In genomic region chr4:128615761-128616160, GRCm38 (mm10) we compare ENCODE assay signal across 19 mouse cellular contexts. TPM values are rescaled to one million over a fixed set of nuclear protein-coding genes. Genes with fewer than 3 reads are reported as not detected.
DNase-seq lines count a peak whose midpoint lies in the region; ATAC-seq and TF ChIP-seq lines count a peak whose summit lies in the region.
"Had no signal": no experiment of that assay in that cellular context is flagged by ENCODE, and none has a peak within 500 bp of the region (broad histone marks: within the 10 kb centered on the region; RNA-seq: fewer than 3 reads in every experiment).

No protein-coding gene starts in this region.

- intact Hi-C loops in gastrocnemius, postnatal 14 days (cut with DNase I; ENCODE audit: low total_unique reads) = loop anchor here (10.0 kb wide), 1 partner anchor 159 kb away; no protein-coding TSS in a partner anchor

- no peak overlapping the region for H3K9ac ChIP-seq in midbrain, postnatal 0 days (replicated peaks; ENCODE audit: low read length, poor library complexity, severe bottlenecking)
- H3K9ac ChIP-seq in liver, postnatal 0 days (replicated peaks) = no peak overlapping the region
- H3K9ac ChIP-seq: limb, embryonic 13.5 days; neural tube, embryonic 15.5 days had no signal

- no peaks in the 10 kb centered on the region for H3K9me3 ChIP-seq in midbrain, embryonic 10.5 days (replicated peaks)
- H3K9me3 ChIP-seq in midbrain, postnatal 0 days (ENCODE audit: low read length) = no peaks in the 10 kb centered on the region
- no peaks in the 10 kb centered on the region for H3K9me3 ChIP-seq in liver, postnatal 0 days (ENCODE audit: low read length)
- H3K9me3 ChIP-seq: hindbrain, embryonic 10.5 days; limb, embryonic 13.5 days; neural tube, embryonic 15.5 days had no signal

- H3K4me3 ChIP-seq in midbrain, embryonic 10.5 days = no peak overlapping the region
- H3K4me3 ChIP-seq in midbrain, postnatal 0 days (ENCODE audit: low read depth, low read length) = no peak overlapping the region
- H3K4me3 ChIP-seq in bone marrow, adult 2 months (replicated peaks; ENCODE audit: control insufficient read depth, low read depth, low read length) = peak overlapping the region; percentile 5
- 0 out of 2 replicates have a peak overlapping the region, but pooled peaks have one; percentile 2 for H3K4me3 ChIP-seq in liver, postnatal 0 days (ENCODE audit: low read depth, low read length)
- H3K4me3 ChIP-seq: hindbrain, embryonic 10.5 days; left cerebral cortex, adult 2 months; limb, embryonic 13.5 days; neural tube, embryonic 15.5 days had no signal

- no peak for TF ChIP-seq EP300 in liver, postnatal 0 days (IDR thresholded peaks at IDR 0.05; ENCODE audit: low read depth)

- no peak for TF ChIP-seq POLR2A in bone marrow, adult 2 months (IDR thresholded peaks at IDR 0.05; ENCODE audit: borderline replicate concordance, control insufficient read depth, low read depth, low read length)

- H3K36me3 ChIP-seq in midbrain, embryonic 10.5 days = no peaks in the 10 kb centered on the region
- no peaks in the 10 kb centered on the region for H3K36me3 ChIP-seq in midbrain, postnatal 0 days (ENCODE audit: insufficient read depth, low read length)
- no peaks in the 10 kb centered on the region for H3K36me3 ChIP-seq in liver, postnatal 0 days (replicated peaks; ENCODE audit: insufficient read depth, low read length)
- H3K36me3 ChIP-seq: hindbrain, embryonic 10.5 days; limb, embryonic 13.5 days; neural tube, embryonic 15.5 days had no signal

- peaks cover 22% of the 10 kb centered on the region for H3K27me3 ChIP-seq in midbrain, embryonic 10.5 days (ENCODE audit: low read depth, poor library complexity, severe bottlenecking)
- H3K27me3 ChIP-seq in midbrain, postnatal 0 days (ENCODE audit: insufficient read depth, low read length) = no peaks in the 10 kb centered on the region
- H3K27me3 ChIP-seq in liver, postnatal 0 days (ENCODE audit: insufficient read depth, low read length) = peaks cover 5% of the 10 kb centered on the region; the same call in 1 of the 2 replicates
- H3K27me3 ChIP-seq: neural tube, embryonic 15.5 days had no signal

- no peak for DNase-seq in midbrain, embryonic 10.5 days (ENCODE audit: low spot score)
- DNase-seq in midbrain, postnatal 0 days (ENCODE audit: low spot score) = no peak
- no peak for DNase-seq in liver, postnatal 0 days
- DNase-seq in thymus, postnatal 14 days = peak; percentile 49
- no peak for DNase-seq in urinary bladder, postnatal 36 days (ENCODE audit: low spot score in 2 of 2)
- DNase-seq in gastrocnemius, postnatal 14 days = no peak
- DNase-seq in right cerebral cortex, postnatal 36 days (ENCODE audit: low spot score in 2 of 2) = no peak
- DNase-seq: cerebellum, adult 11 months; cerebellum, postnatal 36 days; gastrocnemius, postnatal 10 days; kidney, adult 9 months; retina, postnatal 1 day had no signal

- H3K27ac ChIP-seq in midbrain, embryonic 10.5 days (replicated peaks) = peak overlapping the region; percentile 25; the same call in 1 of the 2 replicates
- H3K27ac ChIP-seq in midbrain, postnatal 0 days (ENCODE audit: low read depth, low read length) = no peak overlapping the region
- H3K27ac ChIP-seq in bone marrow, adult 2 months (ENCODE audit: control insufficient read depth, insufficient read depth, low read depth, low read length, poor library complexity) = no peak overlapping the region; the same call in 1 of the 2 replicates
- no peak overlapping the region for H3K27ac ChIP-seq in liver, postnatal 0 days (ENCODE audit: low read depth)
- H3K27ac ChIP-seq: hindbrain, embryonic 10.5 days; left cerebral cortex, adult 2 months; limb, embryonic 13.5 days; neural tube, embryonic 15.5 days had no signal

- no peak for TF ChIP-seq CTCF in midbrain, postnatal 0 days (IDR thresholded peaks at IDR 0.05)
- TF ChIP-seq CTCF in bone marrow, adult 2 months (IDR thresholded peaks at IDR 0.05; ENCODE audit: control insufficient read depth, insufficient read depth, low read length) = no peak
- no peak for TF ChIP-seq CTCF in liver, postnatal 0 days (IDR thresholded peaks at IDR 0.05; ENCODE audit: low read depth)

- peaks cover 22% of the 10 kb centered on the region for H3K4me1 ChIP-seq in midbrain, embryonic 10.5 days
- H3K4me1 ChIP-seq in midbrain, postnatal 0 days (ENCODE audit: insufficient read depth, low read length) = no peaks in the 10 kb centered on the region
- peaks cover 2% of the 10 kb centered on the region; the same call in 1 of the 2 replicates for H3K4me1 ChIP-seq in bone marrow, adult 2 months (ENCODE audit: control insufficient read depth, insufficient read depth, low read length)
- peaks cover 18% of the 10 kb centered on the region for H3K4me1 ChIP-seq in liver, postnatal 0 days (ENCODE audit: insufficient read depth)

- 89% methylated on average over 14 of the region's 14 CpGs for WGBS in midbrain, embryonic 10.5 days
- WGBS in midbrain, postnatal 0 days = 88% methylated on average over 14 of the region's 14 CpGs
- WGBS in bone marrow, adult 2 months = 24% methylated on average over 14 of the region's 14 CpGs
- 35% methylated on average over 14 of the region's 14 CpGs for WGBS in liver, postnatal 0 days (ENCODE audit: insufficient replicate concordance)

- ATAC-seq in midbrain, postnatal 0 days (ENCODE audit: low FRiP score) = no peak
- no peak for ATAC-seq in liver, postnatal 0 days
- ATAC-seq: activated CD4-positive, CD25-positive, alpha-beta regulatory T cell, adult 4 months had no signal

- H3K4me2 ChIP-seq in midbrain, postnatal 0 days (ENCODE audit: low read depth, low read length, poor library complexity, severe bottlenecking) = no peak overlapping the region
- peak overlapping the region; percentile 38; the same call in 1 of the 2 replicates for H3K4me2 ChIP-seq in liver, postnatal 0 days (ENCODE audit: low read depth, low read length)
- H3K4me2 ChIP-seq: heart, embryonic 11.5 days; limb, embryonic 13.5 days; neural tube, embryonic 15.5 days had no signal

RNA-seq across cellular contexts. Expression of gene Tlr12, which starts 2.7 kb away (rescaled TPM):
- polyA plus RNA-seq in midbrain, embryonic 10.5 days (2016; fragmentation: Nextera tagmentation; extraction: Ambion mirVana) = 0.72 and 0.80 TPM in 2 replicates
- total RNA-seq in midbrain, postnatal 0 days (2014; rRNA removed) = 1.3 and 2.1 TPM in 2 replicates
- polyA plus RNA-seq in midbrain, postnatal 0 days (2015; fragmentation: Nextera tagmentation; extraction: Ambion mirVana) = 0.71 and 1.1 TPM in 2 replicates
- polyA plus RNA-seq in bone marrow, adult 2 months (2011; ENCODE audit: insufficient read depth, insufficient read length, low replicate concordance, missing spikeins) = 1.2 and 4.9 TPM in 2 replicates
- 1.9 and 2.3 TPM in 2 replicates for polyA plus RNA-seq in liver, postnatal 0 days (2015; fragmentation: Nextera tagmentation; extraction: Ambion mirVana)
- not detected for total RNA-seq in gastrocnemius, postnatal 14 days (2021)

RNA-seq across cellular contexts. Expression of gene Zscan20, which starts 5.9 kb away (rescaled TPM):
- 6.1 and 8.2 TPM in 2 replicates for polyA plus RNA-seq in midbrain, embryonic 10.5 days (2016; fragmentation: Nextera tagmentation; extraction: Ambion mirVana)
- 12.3 and 16.6 TPM in 2 replicates for total RNA-seq in midbrain, postnatal 0 days (2014; rRNA removed)
- 1.9 and 2.5 TPM in 2 replicates for polyA plus RNA-seq in midbrain, postnatal 0 days (2015; fragmentation: Nextera tagmentation; extraction: Ambion mirVana)
- 1.4 and 7.4 TPM in 2 replicates for polyA plus RNA-seq in bone marrow, adult 2 months (2011; ENCODE audit: insufficient read depth, insufficient read length, low replicate concordance, missing spikeins)
- 0.46 and 0.58 TPM in 2 replicates for polyA plus RNA-seq in liver, postnatal 0 days (2015; fragmentation: Nextera tagmentation; extraction: Ambion mirVana)
- total RNA-seq in gastrocnemius, postnatal 14 days (2021) = 1 to 10 TPM; 1.7 to 3.2 TPM

RNA-seq across cellular contexts. Expression of gene Phc2, which starts 38.7 kb away (rescaled TPM):
- polyA plus RNA-seq in midbrain, embryonic 10.5 days (2016; fragmentation: Nextera tagmentation; extraction: Ambion mirVana) = 20.8 and 30.0 TPM in 2 replicates
- total RNA-seq in midbrain, postnatal 0 days (2014; rRNA removed) = 64.3 and 66.1 TPM in 2 replicates
- 31.4 and 34.8 TPM in 2 replicates for polyA plus RNA-seq in midbrain, postnatal 0 days (2015; fragmentation: Nextera tagmentation; extraction: Ambion mirVana)
- polyA plus RNA-seq in bone marrow, adult 2 months (2011; ENCODE audit: insufficient read depth, insufficient read length, low replicate concordance, missing spikeins) = 22.4 and 36.8 TPM in 2 replicates
- 14.6 and 18.7 TPM in 2 replicates for polyA plus RNA-seq in liver, postnatal 0 days (2015; fragmentation: Nextera tagmentation; extraction: Ambion mirVana)
- total RNA-seq in gastrocnemius, postnatal 14 days (2021) = 10 to 100 TPM; 27.1 to 27.9 TPM

Comparison
In these comparisons a context has a peak if more than half of its experiments do, and no peak if none do; other contexts are left out.
1. H3K4me3 ChIP-seq: peak in bone marrow, adult 2 months (single experiment) and liver, postnatal 0 days (single experiment); none in midbrain, embryonic 10.5 days (single experiment) and midbrain, postnatal 0 days (single experiment).